Mouse (Mus musculus) stomach, postnatal 0 days (tissue): ENCODE results near the gene Igfbp2. TPM values are rescaled to one million over a fixed set of nuclear protein-coding genes. Genes with fewer than 3 reads are reported as not detected.

Experiments used
- ATAC-seq: fragments of 200-750 bp; cut with Nextera tagmentation; 2 replicates; pipeline ENCODE4 v1.8.0; 2017; ENCODE audit not compliant: low FRiP score, low TSS enrichment
- DNase-seq: peaks from one replicate; pipeline ENCODE4 v3.0.0-alpha.2; 2016; ENCODE audit warnings: low spot score
- H3K27ac ChIP-seq: fragments of 300-500 bp; sonication (generic); replicated peaks from 2 replicates; pipeline ENCODE4 v1.5.1; 2014; ENCODE audit warnings: mild to moderate bottlenecking, control low read depth
- H3K27me3 ChIP-seq: fragments of 300-500 bp; sonication (generic); 2 replicates; pipeline ENCODE4 v1.6.1; 2014; ENCODE audit warnings: low read length; ENCODE audit not compliant: control insufficient read depth, insufficient read depth
- H3K36me3 ChIP-seq: fragments of 300-500 bp; sonication (generic); 2 replicates; pipeline ENCODE4 v1.6.1; 2014; ENCODE audit warnings: low read length, mixed read lengths; ENCODE audit not compliant: control insufficient read depth, insufficient read depth
- H3K4me1 ChIP-seq: fragments of 300-500 bp; sonication (generic); replicated peaks from 2 replicates; pipeline ENCODE4 v1.6.1; 2014; ENCODE audit warnings: antibody characterized with exemption; ENCODE audit not compliant: control insufficient read depth, insufficient read depth
- H3K4me2 ChIP-seq: fragments of 300-500 bp; sonication (generic); replicated peaks from 2 replicates; pipeline ENCODE4 v1.6.1; 2014; ENCODE audit warnings: low read depth, mild to moderate bottlenecking, control low read depth, moderate library complexity
- H3K4me3 ChIP-seq: fragments of 300-500 bp; sonication (generic); 2 replicates; pipeline ENCODE4 v1.5.1; 2014; ENCODE audit warnings: low read depth, low read length, control low read depth
- H3K9ac ChIP-seq: fragments of 300-500 bp; sonication (generic); 2 replicates; pipeline ENCODE4 v1.6.1; 2014; ENCODE audit warnings: mild to moderate bottlenecking, low read length, control low read depth, mixed read lengths
- H3K9me3 ChIP-seq: fragments of 300-500 bp; sonication (generic); 2 replicates; pipeline ENCODE4 v1.6.1; 2016; ENCODE audit warnings: low read length; ENCODE audit not compliant: control insufficient read depth
- CTCF ChIP-seq: IDR thresholded peaks from 2 replicates; pipeline ENCODE4 v1.5.1; 2016; ENCODE audit warnings: antibody characterized with exemption, low read depth, mild to moderate bottlenecking, moderate library complexity
- EP300 ChIP-seq: optimal IDR thresholded peaks from 2 replicates; pipeline ENCODE3; 2016; ENCODE audit warnings: antibody characterized with exemption
- WGBS: fragments of 180-500 bp; shearing (Covaris S2); extraction: QIAGEN DNeasy Blood & Tissue Kit; methylation state at CpG from one replicate; pipeline ENCODE4 v1.1.7; 2014; 5-methylcytosine and 5-hydroxymethylcytosine counted together
- polyA plus RNA-seq: library from polyadenylated mRNA; unstranded; fragments of >200 nt; fragmentation: Nextera tagmentation; extraction: Ambion mirVana; gene quantifications from 2 replicates; pipeline ENCODE4 v1.2.1, GENCODE M21; 2015

Gene Igfbp2
- polyA plus RNA-seq, 1 experiment from 2014 or later, result 499 TPM

- Histone ChIP-seq H3K9me3 (no peaks in the 10 kb centered on the region), H3K27ac (no peak overlapping the region), H3K27me3 (no peaks in the 10 kb centered on the region), H3K4me1 (no peaks in the 10 kb centered on the region), H3K4me2 (no peak overlapping the region), H3K4me3 (no peak overlapping the region), H3K36me3 (no peaks in the 10 kb centered on the region), H3K9ac (no peak overlapping the region)
- DNase-seq, result no peak
- WGBS, result 62% methylated on average over 4 of the region's 4 CpGs
- no peak for TF ChIP-seq CTCF
- no peak for TF ChIP-seq EP300
- ATAC-seq, result no peak
These were observed 20.3 kb upstream of the Igfbp2 start for GRCm38 (mm10) chr1:72804031-72804430.

GRCm38 (mm10) chr1:72805037-72805436 lies 19.3 kb upstream of the Igfbp2 start:
- Histone ChIP-seq H3K27ac (no peak overlapping the region), H3K9ac (no peak overlapping the region), H3K4me2 (no peak overlapping the region), H3K4me1 (no peaks in the 10 kb centered on the region), H3K27me3 (no peaks in the 10 kb centered on the region), H3K4me3 (no peak overlapping the region), H3K9me3 (no peaks in the 10 kb centered on the region), H3K36me3 (no peaks in the 10 kb centered on the region)
- ATAC-seq (no peak), DNase-seq (no peak)
- TF ChIP-seq EP300, result no peak
- TF ChIP-seq CTCF, result no peak
- 37% methylated on average over 8 of the region's 8 CpGs for WGBS

GRCm38 (mm10) chr1:72805476-72806043 lies 18.7 kb upstream of the Igfbp2 start:
- no peak for TF ChIP-seq CTCF
- TF ChIP-seq EP300, result no peak
- WGBS, result 35% methylated on average over 4 of the region's 4 CpGs
- H3K9me3 ChIP-seq, result no peaks in the 10 kb centered on the region
- H3K27ac ChIP-seq, result no peak overlapping the region
- H3K27me3 ChIP-seq, result no peaks in the 10 kb centered on the region
- H3K36me3 ChIP-seq, result no peaks in the 10 kb centered on the region
- H3K4me3 ChIP-seq, result no peak overlapping the region
- H3K9ac ChIP-seq, result no peak overlapping the region
- ATAC-seq, result no peak
- H3K4me1 ChIP-seq, result no peaks in the 10 kb centered on the region
- H3K4me2 ChIP-seq, result no peak overlapping the region
- no peak for DNase-seq

- no peak for ATAC-seq
- no peak overlapping the region for H3K9ac ChIP-seq
- WGBS, result 24% methylated on average over 11 of the region's 11 CpGs
- DNase-seq, result peak; percentile 29
- H3K4me2 ChIP-seq, result no peak overlapping the region
- H3K4me1 ChIP-seq, result no peaks in the 10 kb centered on the region
- TF ChIP-seq EP300, result no peak
- TF ChIP-seq CTCF, result no peak
- no peak overlapping the region for H3K27ac ChIP-seq
- H3K27me3 ChIP-seq, result no peaks in the 10 kb centered on the region
- no peaks in the 10 kb centered on the region for H3K36me3 ChIP-seq
- no peak overlapping the region for H3K4me3 ChIP-seq
- H3K9me3 ChIP-seq, result no peaks in the 10 kb centered on the region
These were observed 18.2 kb upstream of the Igfbp2 start for GRCm38 (mm10) chr1:72806044-72806584.

- H3K4me3 ChIP-seq, result no peak overlapping the region
- no peak overlapping the region for H3K27ac ChIP-seq
- no peaks in the 10 kb centered on the region for H3K9me3 ChIP-seq
- H3K4me2 ChIP-seq, result no peak overlapping the region
- H3K36me3 ChIP-seq, result no peaks in the 10 kb centered on the region
- H3K4me1 ChIP-seq, result no peaks in the 10 kb centered on the region
- H3K9ac ChIP-seq, result no peak overlapping the region
- DNase-seq, result no peak
- ATAC-seq, result no peak
- no peaks in the 10 kb centered on the region for H3K27me3 ChIP-seq
- 72% methylated on average over 7 of the region's 7 CpGs for WGBS
- no peak for TF ChIP-seq EP300
- TF ChIP-seq CTCF, result no peak
These were observed 15.0 kb upstream of the Igfbp2 start for GRCm38 (mm10) chr1:72809304-72809703.

- Histone ChIP-seq H3K4me1 (no peaks in the 10 kb centered on the region), H3K4me2 (no peak overlapping the region), H3K4me3 (no peak overlapping the region), H3K9ac (no peak overlapping the region), H3K36me3 (no peaks in the 10 kb centered on the region), H3K27ac (no peak overlapping the region), H3K9me3 (no peaks in the 10 kb centered on the region), H3K27me3 (no peaks in the 10 kb centered on the region)
- TF ChIP-seq EP300 (no peak), CTCF (no peak)
- no peak for DNase-seq
- WGBS, result 72% methylated on average over 7 of the region's 7 CpGs
- ATAC-seq, result no peak
These were observed 14.2 kb upstream of the Igfbp2 start for GRCm38 (mm10) chr1:72809951-72810675.
